Comparison of ENCODE assay signal across 8 mouse cellular contexts in genomic region chr9:71895291-71895690, GRCm38 (mm10).
DNase-seq lines count a peak whose midpoint lies in the region; ATAC-seq and TF ChIP-seq lines count a peak whose summit lies in the region.

No protein-coding gene starts in this region.

- H3K4me2 ChIP-seq in midbrain, embryonic 12.5 days (replicated peaks), result peak overlapping the region; percentile 55

- intact Hi-C loops in heart, postnatal 36 days (cut with DNase I), result no loop called here

- no peaks in the 10 kb centered on the region for H3K27me3 ChIP-seq in midbrain, embryonic 12.5 days
- H3K27me3 ChIP-seq in thymus, adult 2 months (ENCODE audit: control insufficient read depth, insufficient read depth, low read length), result no peaks in the 10 kb centered on the region

- 6% methylated on average over 7 of the region's 7 CpGs for WGBS in midbrain, embryonic 12.5 days
- 82% methylated on average over 7 of the region's 7 CpGs for WGBS in thymus, adult 2 months

- H3K9ac ChIP-seq in midbrain, embryonic 12.5 days (replicated peaks), result peak overlapping the region; percentile 39

- H3K9me3 ChIP-seq in midbrain, embryonic 12.5 days, result no peaks in the 10 kb centered on the region

- no peaks in the 10 kb centered on the region for H3K36me3 ChIP-seq in midbrain, embryonic 12.5 days
- peaks cover 5% of the 10 kb centered on the region; the same call in 1 of the 2 replicates for H3K36me3 ChIP-seq in thymus, adult 2 months (ENCODE audit: control insufficient read depth, insufficient read depth, low read length)

- no peak for TF ChIP-seq POLR2A in bone marrow macrophage, adult 2 months (IDR thresholded peaks at IDR 0.05; ENCODE audit: borderline replicate concordance, low read depth, low read length)
- TF ChIP-seq POLR2A in thymus, adult 2 months (IDR thresholded peaks at IDR 0.05; ENCODE audit: control insufficient read depth, extremely low read depth, insufficient read depth, low read length, poor library complexity), result no peak

- DNase-seq in heart, adult 9 months (ENCODE audit: low spot score in 2 of 2), result peak; percentile 18 to 24
- DNase-seq in heart, postnatal 36 days, result no peak
- DNase-seq in forelimb bud, embryonic 11.5 days (ENCODE audit: low read depth, low spot score), result peak; percentile 93
- DNase-seq in cerebellum, adult 18-20 months, result no peak
- DNase-seq in urinary bladder, adult 18-20 months (ENCODE audit: low spot score in 2 of 2), result no peak
- no peak for DNase-seq in thymus, adult 2 months

- no peak for ATAC-seq in midbrain, embryonic 12.5 days (ENCODE audit: low FRiP score, low read depth)

- no peak for TF ChIP-seq CTCF in bone marrow macrophage, adult 2 months (IDR thresholded peaks at IDR 0.05; ENCODE audit: low read depth, low read length)
- no peak for TF ChIP-seq CTCF in thymus, adult 2 months (IDR thresholded peaks at IDR 0.05; ENCODE audit: borderline replicate concordance, control insufficient read depth, extremely low read depth, insufficient read depth, low read length, poor library complexity)

- peaks cover 28% of the 10 kb centered on the region for H3K4me1 ChIP-seq in bone marrow macrophage, adult 2 months (ENCODE audit: control insufficient read depth, insufficient read depth, low read length)
- H3K4me1 ChIP-seq in midbrain, embryonic 12.5 days, result peaks cover 34% of the 10 kb centered on the region
- peaks cover 5% of the 10 kb centered on the region for H3K4me1 ChIP-seq in thymus, adult 2 months (replicated peaks; ENCODE audit: control insufficient read depth, insufficient read depth, low read length)

- peak overlapping the region; percentile 57 for H3K4me3 ChIP-seq in bone marrow macrophage, adult 2 months (ENCODE audit: insufficient read depth, low read length)
- H3K4me3 ChIP-seq in midbrain, embryonic 12.5 days, result peak overlapping the region; percentile 48
- no peak overlapping the region for H3K4me3 ChIP-seq in thymus, adult 2 months (ENCODE audit: control insufficient read depth, insufficient read depth, low read length)

- peak overlapping the region; percentile 19; the same call in 1 of the 2 replicates for H3K27ac ChIP-seq in bone marrow macrophage, adult 2 months (ENCODE audit: insufficient read depth, low read depth, low read length)
- peak overlapping the region; percentile 60 for H3K27ac ChIP-seq in midbrain, embryonic 12.5 days (replicated peaks)
- H3K27ac ChIP-seq in thymus, adult 2 months (ENCODE audit: control insufficient read depth, insufficient read depth, low read length), result no peak overlapping the region

Comparison
In these comparisons a context has a peak if more than half of its experiments do, and no peak if none do; other contexts are left out.
1. DNase-seq: peak in heart, adult 9 months (2 of 2) and forelimb bud, embryonic 11.5 days (single experiment); none in heart, postnatal 36 days (0 of 2), cerebellum, adult 18-20 months (0 of 2), urinary bladder, adult 18-20 months (0 of 2) and thymus, adult 2 months (single experiment).